Mouse (Mus musculus): Measurements from ENCODE around the gene Pcyox1. TPM values are rescaled to one million over a fixed set of nuclear protein-coding genes. Genes with fewer than 3 reads are reported as not detected.

Pcyox1 gene
- polyA plus RNA-seq (2014; fragmentation: Illumina TruSeq; extraction: RNeasy Lipid Tissue Mini Kit (QIAGEN cat#74804); ENCODE audit: low read depth, low replicate concordance): 48.9 TPM

DNA sequence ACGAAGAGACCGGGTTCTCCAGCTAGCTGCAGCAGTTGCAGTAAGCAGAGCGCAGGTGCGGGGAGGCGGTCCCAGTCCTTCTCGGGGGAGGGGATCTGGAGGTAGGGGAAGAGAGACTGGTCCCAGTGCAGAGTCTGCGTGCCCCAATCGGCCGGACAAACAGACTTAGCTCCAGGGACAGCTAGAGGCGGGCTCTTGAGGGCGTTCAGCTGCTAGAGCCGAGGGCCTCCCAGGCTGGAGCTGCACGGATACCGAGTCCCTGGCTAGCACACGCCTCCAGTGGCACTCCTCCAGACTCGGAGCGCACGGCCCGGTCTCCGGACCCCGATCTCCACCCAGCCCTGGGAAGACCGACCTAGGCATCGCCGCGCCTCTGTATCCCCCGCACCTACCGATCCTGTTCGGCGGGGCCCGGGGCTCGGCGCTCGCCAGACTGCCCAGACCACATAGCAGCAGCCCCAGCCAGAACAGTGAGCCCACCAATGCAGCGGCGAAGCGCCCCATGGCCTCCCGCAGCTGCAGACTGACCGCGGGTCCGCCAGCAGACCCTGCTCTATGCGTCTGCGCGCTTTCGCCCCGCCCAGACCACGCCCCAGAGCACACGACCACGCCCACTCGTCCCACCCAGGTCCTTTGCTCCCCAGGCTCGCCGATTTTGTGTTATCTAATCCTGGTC lies at the start of gene Pcyox1:
TSS of gene Pcyox1 (minus strand) at position 574 of the 676 bp plus-strand sequence.

GRCm38 (mm10) chr6:86438272-86439118 lies 41.5 kb upstream of the Pcyox1 start, which contains the start of gene C87436:
C87436 (plus strand) TSS chr6:86438374.

GRCm38 (mm10) chr6:86426358-86426757 lies 29.4 kb upstream of the Pcyox1 start, which contains the start of gene Gm44790:
Gm44790 (plus strand) TSS chr6:86426658.

GRCm38 (mm10) chr6:86404100-86404861 lies 7.3 kb upstream of the Pcyox1 start, which contains the start of gene Tia1:
Tia1 (plus strand) TSS chr6:86404219.

DNA sequence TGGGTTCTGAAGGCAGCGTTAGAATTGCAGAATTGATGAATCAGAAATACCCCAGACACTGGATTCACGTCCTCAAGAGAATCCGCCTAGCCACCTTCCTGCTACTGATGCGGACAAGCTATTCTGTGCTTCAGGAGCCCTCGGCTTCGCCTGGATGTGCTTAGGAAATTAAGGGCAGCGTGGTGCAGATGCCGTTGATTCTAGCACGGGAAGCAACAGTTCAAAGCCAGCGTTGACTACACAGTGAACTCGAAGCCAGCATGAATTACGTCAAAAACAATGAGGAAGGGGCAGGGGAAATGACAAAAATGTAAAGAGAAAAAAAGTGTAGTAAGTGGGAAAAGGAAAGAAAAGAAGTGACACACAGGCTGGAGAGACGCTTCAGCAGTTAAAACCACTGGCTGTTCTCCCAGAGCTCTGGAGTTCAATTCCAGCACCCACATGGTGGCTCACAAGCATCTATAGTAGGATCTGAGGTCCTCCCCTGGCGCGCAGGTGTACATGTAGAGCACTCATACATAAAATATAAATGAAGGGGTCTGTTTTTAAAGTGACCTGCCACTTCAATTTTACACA lies 26.1 kb downstream of the Pcyox1 start, which contains the start of gene Snrpg:
TSS of gene Snrpg (plus strand) at position 541 of the 576 bp plus-strand sequence.

DNA sequence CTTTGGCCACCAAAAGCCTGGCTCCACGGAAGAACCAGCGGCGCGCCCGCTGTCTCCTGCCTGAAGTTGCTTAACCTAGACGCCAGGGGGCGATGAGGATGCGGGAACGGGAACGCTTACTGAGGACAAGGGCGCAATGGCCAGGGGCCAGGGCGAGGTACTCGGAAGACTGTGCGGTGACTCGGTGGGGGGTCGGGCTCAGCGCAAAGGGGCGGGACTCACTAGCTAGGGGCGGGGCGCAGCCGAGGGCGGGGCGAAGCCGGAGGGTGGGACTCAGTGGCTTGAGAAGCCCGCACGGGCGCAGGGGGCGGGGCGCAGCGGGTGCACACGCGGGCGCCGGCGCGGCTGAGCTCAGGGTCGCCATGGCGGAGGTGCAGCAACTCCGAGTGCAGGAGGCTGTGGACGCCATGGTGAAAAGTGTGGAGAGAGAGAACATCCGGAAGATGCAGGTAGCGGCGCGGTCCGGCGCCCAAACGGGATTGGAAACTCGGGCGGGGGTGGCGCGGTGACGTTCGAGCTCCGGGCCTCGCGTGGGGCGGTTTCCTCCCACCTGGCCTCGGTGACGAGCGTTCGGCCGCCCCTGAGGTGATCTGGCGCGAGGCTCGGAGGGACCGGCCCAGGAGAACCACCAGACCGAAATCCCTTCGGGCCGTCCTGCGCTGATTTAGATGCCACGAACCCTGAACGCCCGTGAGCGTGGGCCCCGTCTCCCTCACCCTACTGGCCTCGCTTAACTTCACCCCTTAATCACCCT lies 31.4 kb downstream of the Pcyox1 start, which contains the start of gene Fam136a:
TSS of gene Fam136a (plus strand) at position 276 of the 754 bp plus-strand sequence.

Other genes starting within 250 kb of the Pcyox1 start
- 1.2 TPM for gene Tgfa, start 201.9 kb downstream of the Pcyox1 start, polyA plus RNA-seq (2014; fragmentation: Illumina TruSeq; extraction: RNeasy Lipid Tissue Mini Kit (QIAGEN cat#74804); ENCODE audit: low read depth, low replicate concordance)
- 43.2 TPM for gene Fam136a, start 31.5 kb downstream of the Pcyox1 start, polyA plus RNA-seq (2014; fragmentation: Illumina TruSeq; extraction: RNeasy Lipid Tissue Mini Kit (QIAGEN cat#74804); ENCODE audit: low read depth, low replicate concordance)
- 39.3 TPM for gene Snrpg, start 25.9 kb downstream of the Pcyox1 start, polyA plus RNA-seq (2014; fragmentation: Illumina TruSeq; extraction: RNeasy Lipid Tissue Mini Kit (QIAGEN cat#74804); ENCODE audit: low read depth, low replicate concordance)
- 30.4 TPM for gene Tia1, start 7.1 kb upstream of the Pcyox1 start, polyA plus RNA-seq (2014; fragmentation: Illumina TruSeq; extraction: RNeasy Lipid Tissue Mini Kit (QIAGEN cat#74804); ENCODE audit: low read depth, low replicate concordance)
- gene Gm44790, start 29.5 kb upstream of the Pcyox1 start, polyA plus RNA-seq (2014; fragmentation: Illumina TruSeq; extraction: RNeasy Lipid Tissue Mini Kit (QIAGEN cat#74804); ENCODE audit: low read depth, low replicate concordance): not detected
- 11.1 TPM for gene C87436, start 41.2 kb upstream of the Pcyox1 start, polyA plus RNA-seq (2014; fragmentation: Illumina TruSeq; extraction: RNeasy Lipid Tissue Mini Kit (QIAGEN cat#74804); ENCODE audit: low read depth, low replicate concordance)
- 144 TPM for gene Pcbp1, start 129.2 kb upstream of the Pcyox1 start, polyA plus RNA-seq (2014; fragmentation: Illumina TruSeq; extraction: RNeasy Lipid Tissue Mini Kit (QIAGEN cat#74804); ENCODE audit: low read depth, low replicate concordance)
- gene Asprv1, start 231.0 kb upstream of the Pcyox1 start, polyA plus RNA-seq (2014; fragmentation: Illumina TruSeq; extraction: RNeasy Lipid Tissue Mini Kit (QIAGEN cat#74804); ENCODE audit: low read depth, low replicate concordance): 0.29 TPM